Mouse (Mus musculus) cerebellum, adult 2 months (tissue): Measurements from ENCODE around the gene Cped1. TPM values are rescaled to one million over a fixed set of nuclear protein-coding genes. Genes with fewer than 3 reads are reported as not detected.

Source experiments
- DNase-seq, 2 experiments: peaks; one replicate each; pipeline ENCODE4 v3.0.0; 2021
- H3K27ac ChIP-seq: fragments of 200-500 bp; 2 replicates; pipeline ENCODE4 v1.5.1; 2012; ENCODE audit warnings: low read length, control low read depth, inconsistent platforms; ENCODE audit not compliant: insufficient read depth
- H3K27me3 ChIP-seq: fragments of 200-500 bp; 2 replicates; pipeline ENCODE4 v1.6.1; 2012; ENCODE audit warnings: inconsistent platforms, mild to moderate bottlenecking, low read length, moderate library complexity; ENCODE audit not compliant: control insufficient read depth, insufficient read depth
- H3K4me1 ChIP-seq: fragments of 200-500 bp; 2 replicates; pipeline ENCODE4 v1.6.1; 2011; ENCODE audit warnings: low read length; ENCODE audit not compliant: control insufficient read depth, insufficient read depth
- H3K4me3 ChIP-seq: fragments of 200-500 bp; replicated peaks from 2 replicates; pipeline ENCODE3; 2011; ENCODE audit warnings: mild to moderate bottlenecking, low read depth, low read length, control low read depth; ENCODE audit not compliant: insufficient read depth
- CTCF ChIP-seq: fragments of 200-500 bp; IDR thresholded peaks from 2 replicates; pipeline ENCODE4 v1.5.1; 2011; ENCODE audit warnings: low read depth, mild to moderate bottlenecking, control low read depth, low read length, moderate library complexity, borderline replicate concordance; ENCODE audit not compliant: insufficient read depth
- POLR2A ChIP-seq: fragments of 200-500 bp; IDR thresholded peaks from 2 replicates; pipeline ENCODE4 v1.6.1; 2011; ENCODE audit warnings: low read length, control low read depth, borderline replicate concordance; ENCODE audit not compliant: insufficient read depth
- WGBS: fragments of 180-500 bp; shearing (Covaris S2); methylation state at CpG from one replicate; pipeline ENCODE4 v1.1.7; 2018; 5-methylcytosine and 5-hydroxymethylcytosine counted together
- polyA plus RNA-seq: library from polyadenylated mRNA; depleted of rRNA; stranded (reverse); fragments of >200 nt; gene quantifications from 2 replicates; pipeline ENCODE4 v1.2.3, GENCODE M21; 2012

The Cped1 gene
- polyA plus RNA-seq, 1 experiment, result 1.1 TPM

DNA sequence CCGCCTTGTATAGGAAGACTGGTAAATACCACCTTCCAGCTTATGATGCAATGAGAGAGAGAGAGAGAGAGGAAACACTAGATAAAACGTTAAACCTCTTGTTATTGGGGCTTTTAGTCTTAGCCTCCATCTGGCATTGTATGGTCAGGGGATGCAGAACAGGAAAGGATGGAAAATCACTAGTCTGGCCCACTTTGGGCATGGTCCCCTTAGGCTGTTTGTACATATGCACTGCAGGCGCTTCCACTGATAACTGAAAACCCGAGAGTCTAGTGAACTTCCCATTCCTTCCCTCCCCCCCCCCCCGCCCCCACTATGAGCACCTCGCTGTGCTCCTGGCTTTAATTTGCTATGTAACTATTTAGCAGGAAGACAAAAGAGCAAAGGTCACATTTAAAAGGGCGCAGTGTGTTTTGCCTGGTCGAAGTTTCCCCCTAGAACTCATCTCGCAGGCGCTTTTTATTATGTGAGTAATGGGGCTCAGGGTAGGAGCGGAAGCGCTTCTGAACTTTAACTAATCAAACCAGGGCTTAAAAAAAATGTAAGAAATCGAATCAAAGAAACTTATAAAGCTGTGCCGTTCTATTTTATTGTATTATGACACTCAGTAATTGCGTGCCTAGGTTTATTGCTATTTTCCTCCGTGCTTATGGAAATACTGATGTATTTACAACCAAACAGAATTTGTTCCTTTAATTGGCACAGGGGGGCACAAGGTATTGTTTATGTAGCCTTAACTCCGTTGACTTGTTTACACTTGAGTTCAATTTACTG is 40.1 kb downstream of the Cped1 start:
- TF ChIP-seq POLR2A (no peak), CTCF (no peak)
- no peak overlapping the region for H3K27ac ChIP-seq
- 41% methylated on average over 17 of the region's 17 CpGs for WGBS
- H3K4me1 ChIP-seq, result 0 out of 2 replicates have a peak, but pooled peaks cover 4% of the 10 kb centered on the region
- H3K27me3 ChIP-seq, result no peaks in the 10 kb centered on the region
- no peak overlapping the region for H3K4me3 ChIP-seq
- DNase-seq, result no peak

DNA sequence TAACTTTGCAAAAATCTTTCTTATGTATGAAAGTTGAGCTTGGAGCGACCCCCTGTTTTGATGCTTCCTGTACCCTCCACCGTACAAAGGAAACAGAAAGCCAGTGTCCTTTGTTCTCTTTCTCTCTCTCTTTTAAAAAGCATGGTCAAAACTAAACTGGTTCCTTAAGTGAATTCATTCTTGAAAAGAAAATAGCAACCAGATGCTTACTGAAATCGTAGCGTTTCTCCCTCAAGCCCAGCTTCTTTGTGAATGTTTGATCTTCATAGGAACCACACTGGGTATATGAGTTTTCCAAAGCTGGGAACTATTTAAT is 40.6 kb downstream of the Cped1 start:
- H3K27me3 ChIP-seq, result no peaks in the 10 kb centered on the region
- 0 out of 2 replicates have a peak, but pooled peaks cover 4% of the 10 kb centered on the region for H3K4me1 ChIP-seq
- TF ChIP-seq POLR2A (no peak), CTCF (no peak)
- no peak overlapping the region for H3K27ac ChIP-seq
- H3K4me3 ChIP-seq, result no peak overlapping the region
- 55% methylated on average over 4 of the region's 4 CpGs for WGBS
- DNase-seq, result no peak

DNA sequence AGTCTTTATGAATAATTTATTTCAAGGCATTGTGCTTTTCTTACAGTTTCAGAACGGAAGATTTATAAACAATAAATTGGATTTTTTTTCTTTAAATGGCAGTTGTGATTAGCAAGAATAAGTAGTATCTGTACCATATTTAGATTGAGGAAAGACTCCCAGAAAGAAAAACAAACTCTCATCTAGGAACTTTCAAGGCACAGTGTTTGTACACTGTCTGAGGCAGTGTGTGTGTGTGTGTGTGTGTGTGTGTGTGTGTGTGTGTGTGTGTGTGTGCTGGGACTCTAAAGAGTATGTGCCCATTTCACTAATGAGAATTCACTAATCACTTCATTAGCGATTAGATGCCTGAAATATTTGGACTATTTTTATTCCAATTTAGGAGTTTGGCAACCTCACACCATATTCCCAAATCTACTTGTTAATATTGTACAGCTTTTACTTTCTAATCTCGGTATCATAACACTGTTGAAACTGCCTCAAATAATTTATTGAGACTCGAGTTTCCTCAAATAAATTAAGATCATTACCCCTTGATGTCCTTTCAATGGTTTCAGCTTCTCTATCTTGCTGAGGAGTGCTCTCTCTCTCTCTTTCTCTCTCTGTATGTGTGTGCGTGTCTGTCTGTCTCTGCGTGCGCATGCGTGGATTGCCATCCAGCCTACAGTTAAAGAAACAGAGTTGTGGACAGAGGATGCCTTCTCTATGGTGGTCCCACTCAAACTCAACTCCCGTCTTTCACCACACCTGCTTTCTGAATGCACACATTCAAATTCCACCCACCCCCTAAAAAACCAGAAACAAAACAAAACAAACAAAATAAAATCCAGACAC is 41.3 kb downstream of the Cped1 start:
- no peaks in the 10 kb centered on the region for H3K27me3 ChIP-seq
- DNase-seq, result no peak
- H3K27ac ChIP-seq, result no peak overlapping the region
- WGBS, result 86% methylated on average over 9 of the region's 9 CpGs
- 0 out of 2 replicates have a peak, but pooled peaks cover 4% of the 10 kb centered on the region for H3K4me1 ChIP-seq
- TF ChIP-seq CTCF (no peak), POLR2A (no peak)
- H3K4me3 ChIP-seq, result no peak overlapping the region

DNA sequence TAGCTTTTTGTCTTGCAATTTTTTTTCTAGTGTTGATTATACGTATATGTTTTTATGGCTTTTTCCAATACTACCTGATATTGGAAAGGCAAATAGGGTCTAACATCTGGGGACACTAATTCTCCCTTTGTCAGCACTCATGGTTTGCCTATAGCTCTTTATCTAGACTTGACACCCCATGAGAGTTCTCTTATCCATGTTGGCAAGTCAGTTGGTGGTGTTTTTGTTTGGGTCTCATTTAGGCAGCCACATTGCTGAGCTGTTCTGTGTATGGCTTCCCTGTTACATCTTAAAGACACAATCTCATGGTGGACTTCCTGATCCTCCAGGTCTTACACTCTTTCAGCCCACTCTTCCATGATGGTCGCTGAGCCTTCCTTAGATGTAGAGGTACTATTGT is 42.1 kb downstream of the Cped1 start:
- 99% methylated on average over 2 of the region's 2 CpGs for WGBS
- no peak overlapping the region for H3K27ac ChIP-seq
- 0 out of 2 replicates have a peak, but pooled peaks cover 4% of the 10 kb centered on the region for H3K4me1 ChIP-seq
- no peak overlapping the region for H3K4me3 ChIP-seq
- TF ChIP-seq POLR2A, result no peak
- TF ChIP-seq CTCF, result no peak
- H3K27me3 ChIP-seq, result no peaks in the 10 kb centered on the region
- DNase-seq, result no peak

DNA sequence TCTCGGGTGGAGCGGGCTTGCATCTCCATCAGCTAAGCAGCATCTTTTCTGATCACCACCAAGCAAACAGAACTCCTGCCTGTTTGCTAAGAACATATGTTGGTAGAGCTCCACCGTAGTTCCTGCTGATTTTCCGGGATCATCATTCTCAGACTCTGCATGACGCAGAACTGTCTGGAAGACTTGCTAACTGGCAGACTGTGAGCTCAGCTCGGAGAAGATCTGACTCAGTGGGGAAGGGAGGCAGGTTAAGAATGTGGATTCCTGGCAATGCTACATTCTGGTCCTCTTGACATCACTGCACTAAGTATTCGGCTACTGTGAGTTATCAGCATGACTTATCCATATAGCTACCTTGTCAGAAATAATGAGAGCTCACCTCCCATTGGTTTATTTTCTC is 44.7 kb downstream of the Cped1 start:
- Histone ChIP-seq H3K27me3 (no peaks in the 10 kb centered on the region), H3K4me3 (no peak overlapping the region), H3K27ac (no peak overlapping the region), H3K4me1 (0 out of 2 replicates have a peak, but pooled peaks cover 4% of the 10 kb centered on the region)
- no peak for TF ChIP-seq POLR2A
- no peak for TF ChIP-seq CTCF
- 15% methylated on average over 7 of the region's 7 CpGs for WGBS
- DNase-seq, result peak; percentile 16 to 50

- 0 out of 2 replicates have a peak, but pooled peaks cover 4% of the 10 kb centered on the region for H3K4me1 ChIP-seq
- no peak for DNase-seq
- WGBS, result 62% methylated on average over 4 of the region's 4 CpGs
- no peak overlapping the region for H3K4me3 ChIP-seq
- H3K27me3 ChIP-seq, result no peaks in the 10 kb centered on the region
- no peak overlapping the region for H3K27ac ChIP-seq
- TF ChIP-seq POLR2A (no peak), CTCF (no peak)
Observed at GRCm38 (mm10) chr6:22033188-22033587, 47.5 kb downstream of the Cped1 start.

DNA sequence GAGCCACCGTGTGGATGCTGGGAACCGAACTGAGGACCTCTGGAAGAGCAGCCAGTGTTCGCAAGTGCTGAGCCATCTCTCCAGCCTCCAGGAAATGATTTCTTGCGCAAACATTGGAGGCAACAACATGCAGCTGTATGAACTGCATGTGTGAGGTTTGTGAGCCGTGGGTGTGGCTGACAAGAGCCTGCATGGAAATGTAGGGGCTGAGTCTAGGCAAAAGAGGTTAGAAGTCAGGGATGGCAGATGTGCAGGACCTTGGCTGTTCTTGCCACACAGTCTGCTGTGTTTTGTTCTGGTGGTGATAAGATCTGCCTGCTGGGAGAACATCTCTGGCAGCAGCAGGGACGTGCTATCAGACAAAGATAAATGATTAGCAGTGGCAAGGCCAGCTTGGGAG is 49.7 kb downstream of the Cped1 start:
- H3K27ac ChIP-seq, result no peak overlapping the region
- no peak overlapping the region for H3K4me3 ChIP-seq
- TF ChIP-seq CTCF, result no peak
- TF ChIP-seq POLR2A, result no peak
- DNase-seq, result no peak
- 0 out of 2 replicates have a peak, but pooled peaks cover 1% of the 10 kb centered on the region for H3K4me1 ChIP-seq
- 87% methylated on average over 6 of the region's 6 CpGs for WGBS
- no peaks in the 10 kb centered on the region for H3K27me3 ChIP-seq
